Mouse (Mus musculus): ENCODE results near the gene Ccdc71.

DNA sequence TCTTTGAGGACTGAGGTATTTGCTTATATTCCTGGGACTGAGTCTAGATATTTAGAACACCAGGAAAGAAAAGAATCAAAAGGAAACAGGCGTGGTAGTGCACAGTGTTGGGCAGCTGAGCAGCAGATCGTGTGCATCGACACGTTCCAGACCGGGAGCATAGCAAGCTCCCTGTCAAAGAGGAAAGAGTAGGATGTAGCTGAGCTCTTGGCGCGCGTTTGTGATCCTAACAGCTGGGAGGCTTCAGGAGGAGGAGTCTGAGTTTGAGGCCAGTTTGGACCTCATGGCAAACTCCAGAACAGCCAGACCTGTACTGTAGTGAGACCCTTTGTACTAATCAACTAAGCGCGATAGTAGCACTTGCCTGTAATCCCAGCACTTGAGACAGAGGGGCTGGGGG is 1.9 kb downstream of the Ccdc71 start:
- no peak for TF ChIP-seq CTCF (IDR thresholded peaks at IDR 0.05; ENCODE audit: extremely low read depth, insufficient read length, insufficient replicate concordance, low read depth, low read length)
- no peak for TF ChIP-seq POLR2A (IDR thresholded peaks at IDR 0.05; ENCODE audit: low read depth, low read length)

Data from small intestine, adult 2 months (tissue).